Mouse (Mus musculus) stomach, postnatal 0 days (tissue): ENCODE results near the gene Khdc1c. TPM values are rescaled to one million over a fixed set of nuclear protein-coding genes. Genes with fewer than 3 reads are reported as not detected.
A peak's percentile ranks its signal among the peaks of the same experiment; 100 is the strongest.
"Not testable (repeated sequence)": the region's sequence is repeated elsewhere in the genome, so short reads cannot be mapped to it uniquely, and the experiment has no call there.

Experiments used
- ATAC-seq: fragments of 200-750 bp; cut with Nextera tagmentation; 2 replicates; pipeline ENCODE4 v1.8.0; 2017; ENCODE audit not compliant: low FRiP score, low TSS enrichment
- DNase-seq: peaks from one replicate; pipeline ENCODE4 v3.0.0-alpha.2; 2016; ENCODE audit warnings: low spot score
- H3K27ac ChIP-seq: fragments of 300-500 bp; sonication (generic); replicated peaks from 2 replicates; pipeline ENCODE4 v1.5.1; 2014; ENCODE audit warnings: mild to moderate bottlenecking, control low read depth
- H3K27me3 ChIP-seq: fragments of 300-500 bp; sonication (generic); 2 replicates; pipeline ENCODE4 v1.6.1; 2014; ENCODE audit warnings: low read length; ENCODE audit not compliant: control insufficient read depth, insufficient read depth
- H3K36me3 ChIP-seq: fragments of 300-500 bp; sonication (generic); 2 replicates; pipeline ENCODE4 v1.6.1; 2014; ENCODE audit warnings: low read length, mixed read lengths; ENCODE audit not compliant: control insufficient read depth, insufficient read depth
- H3K4me1 ChIP-seq: fragments of 300-500 bp; sonication (generic); replicated peaks from 2 replicates; pipeline ENCODE4 v1.6.1; 2014; ENCODE audit warnings: antibody characterized with exemption; ENCODE audit not compliant: control insufficient read depth, insufficient read depth
- H3K4me2 ChIP-seq: fragments of 300-500 bp; sonication (generic); replicated peaks from 2 replicates; pipeline ENCODE4 v1.6.1; 2014; ENCODE audit warnings: low read depth, mild to moderate bottlenecking, control low read depth, moderate library complexity
- H3K4me3 ChIP-seq: fragments of 300-500 bp; sonication (generic); 2 replicates; pipeline ENCODE4 v1.5.1; 2014; ENCODE audit warnings: low read depth, low read length, control low read depth
- H3K9ac ChIP-seq: fragments of 300-500 bp; sonication (generic); 2 replicates; pipeline ENCODE4 v1.6.1; 2014; ENCODE audit warnings: mild to moderate bottlenecking, low read length, control low read depth, mixed read lengths
- H3K9me3 ChIP-seq: fragments of 300-500 bp; sonication (generic); 2 replicates; pipeline ENCODE4 v1.6.1; 2016; ENCODE audit warnings: low read length; ENCODE audit not compliant: control insufficient read depth
- CTCF ChIP-seq: IDR thresholded peaks from 2 replicates; pipeline ENCODE4 v1.5.1; 2016; ENCODE audit warnings: antibody characterized with exemption, low read depth, mild to moderate bottlenecking, moderate library complexity
- EP300 ChIP-seq: optimal IDR thresholded peaks from 2 replicates; pipeline ENCODE3; 2016; ENCODE audit warnings: antibody characterized with exemption
- WGBS: fragments of 180-500 bp; shearing (Covaris S2); extraction: QIAGEN DNeasy Blood & Tissue Kit; methylation state at CpG from one replicate; pipeline ENCODE4 v1.1.7; 2014; 5-methylcytosine and 5-hydroxymethylcytosine counted together
- polyA plus RNA-seq: library from polyadenylated mRNA; unstranded; fragments of >200 nt; fragmentation: Nextera tagmentation; extraction: Ambion mirVana; gene quantifications from 2 replicates; pipeline ENCODE4 v1.2.1, GENCODE M21; 2015

Gene Khdc1c
- polyA plus RNA-seq, 1 experiment from 2014 or later: not detected

- no peaks in the 10 kb centered on the region for H3K27me3 ChIP-seq
- H3K4me1 ChIP-seq: no peaks in the 10 kb centered on the region
- DNase-seq (peak; percentile 62), ATAC-seq (peak; percentile 81)
- TF ChIP-seq EP300 (no peak), CTCF (no peak)
- no peaks in the 10 kb centered on the region for H3K9me3 ChIP-seq
- H3K4me2 ChIP-seq: no peak overlapping the region
- no peak overlapping the region for H3K9ac ChIP-seq
- no peak overlapping the region for H3K27ac ChIP-seq
- H3K36me3 ChIP-seq: no peaks in the 10 kb centered on the region
- 71% methylated on average over 16 of the region's 16 CpGs for WGBS
- no peak overlapping the region for H3K4me3 ChIP-seq
These were observed 34.7 kb upstream of the Khdc1c start for GRCm38 (mm10) chr1:21333222-21333973.

GRCm38 (mm10) chr1:21335836-21336235, 32.3 kb upstream of the Khdc1c start:
- no peak for DNase-seq
- TF ChIP-seq CTCF (no peak), EP300 (no peak)

GRCm38 (mm10) chr1:21340745-21341144, 27.4 kb upstream of the Khdc1c start:
- DNase-seq (no peak), ATAC-seq (no peak)
- no peaks in the 10 kb centered on the region for H3K9me3 ChIP-seq
- no peaks in the 10 kb centered on the region for H3K27me3 ChIP-seq
- no peaks in the 10 kb centered on the region for H3K36me3 ChIP-seq
- no peaks in the 10 kb centered on the region for H3K4me1 ChIP-seq
- no peak overlapping the region for H3K4me3 ChIP-seq
- 96% methylated on average over 1 of the region's 1 CpGs for WGBS
- TF ChIP-seq CTCF (no peak), EP300 (no peak)
- no peak overlapping the region for H3K4me2 ChIP-seq
- H3K9ac ChIP-seq: no peak overlapping the region
- H3K27ac ChIP-seq: no peak overlapping the region

More at GRCm38 (mm10) chr1:21335836-21336235, 32.3 kb upstream of the Khdc1c start:
- Histone ChIP-seq H3K4me3 (no peak overlapping the region), H3K27me3 (no peaks in the 10 kb centered on the region), H3K27ac (no peak overlapping the region), H3K9me3 (no peaks in the 10 kb centered on the region), H3K4me1 (no peaks in the 10 kb centered on the region), H3K36me3 (no peaks in the 10 kb centered on the region), H3K9ac (no peak overlapping the region), H3K4me2 (no peak overlapping the region)
- ATAC-seq: no peak

GRCm38 (mm10) chr1:21344253-21344652, 23.9 kb upstream of the Khdc1c start:
- 60% methylated on average over 4 of the region's 4 CpGs for WGBS
- Histone ChIP-seq H3K36me3 (no peaks in the 10 kb centered on the region), H3K4me3 (no peak overlapping the region), H3K9me3 (no peaks in the 10 kb centered on the region), H3K4me1 (no peaks in the 10 kb centered on the region), H3K9ac (no peak overlapping the region), H3K27me3 (no peaks in the 10 kb centered on the region), H3K4me2 (no peak overlapping the region), H3K27ac (no peak overlapping the region)
- ATAC-seq: peak; percentile 83
- TF ChIP-seq CTCF: peak; percentile 85
- no peak for TF ChIP-seq EP300
- DNase-seq: peak; percentile 65

GRCm38 (mm10) chr1:21344752-21345151, 23.4 kb upstream of the Khdc1c start:
- H3K9me3 ChIP-seq, ATAC-seq, H3K27ac ChIP-seq, H3K36me3 ChIP-seq, H3K27me3 ChIP-seq, H3K4me2 ChIP-seq, H3K9ac ChIP-seq, DNase-seq, H3K4me3 ChIP-seq, H3K4me1 ChIP-seq: not testable (repeated sequence)
- 79% methylated on average over 7 of the region's 7 CpGs for WGBS

- 80% methylated on average over 2 of the region's 2 CpGs for WGBS
- Histone ChIP-seq H3K4me3 (no peak within 1 kb of the TSS), H3K27me3 (no peaks in the 10 kb centered on the region)
These were observed 18.8 kb upstream of the Khdc1c start, which contains the start of gene Khdc1a for GRCm38 (mm10) chr1:21349341-21349740. TSS of gene Khdc1a (plus strand) at chr1:21349641.

More at GRCm38 (mm10) chr1:21349341-21349740, 18.8 kb upstream of the Khdc1c start, which contains the start of gene Khdc1a:
- H3K9ac ChIP-seq: no peak within 1 kb of the TSS
- H3K4me2 ChIP-seq: no peak within 1 kb of the TSS
- no peaks in the 10 kb centered on the region for H3K36me3 ChIP-seq
- DNase-seq: no peak
- ATAC-seq: no peak
- no peak within 1 kb of the TSS for H3K27ac ChIP-seq
- TF ChIP-seq EP300 (no peak), CTCF (no peak)
- no peaks in the 10 kb centered on the region for H3K4me1 ChIP-seq
- no peaks in the 10 kb centered on the region for H3K9me3 ChIP-seq
